Mouse (Mus musculus): ENCODE data around the gene Anapc15-ps.

Anapc15-ps gene

DNA sequence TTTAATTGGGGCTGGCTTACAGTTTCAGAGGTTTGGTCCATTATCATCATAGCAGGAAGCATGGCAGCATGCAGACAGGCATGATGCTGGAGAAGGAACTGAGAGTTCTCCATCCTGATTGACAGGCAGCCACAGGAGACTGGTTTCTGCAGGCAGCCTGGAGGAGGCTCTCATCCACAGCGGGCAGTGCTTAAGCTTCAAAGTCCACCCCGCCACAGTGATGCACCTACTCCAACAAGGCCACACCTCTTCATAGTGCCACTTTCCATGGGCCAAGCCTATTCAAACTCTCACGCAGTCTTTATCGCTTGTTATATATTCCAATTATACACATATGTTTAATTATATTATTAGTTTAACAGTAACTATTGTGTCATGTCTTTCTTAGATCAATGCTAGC lies 18.1 kb upstream of the Anapc15-ps start:
- in situ Hi-C loops (cut with MboI, MseI), result no loop called here

- in situ Hi-C loops (cut with MboI, MseI), result no loop called here
Measured at GRCm38 (mm10) chr10:95689833-95690232, 16.6 kb upstream of the Anapc15-ps start.

- in situ Hi-C loops (cut with MboI, MseI), result no loop called here
Measured at GRCm38 (mm10) chr10:95689058-95689457, 15.8 kb upstream of the Anapc15-ps start.

DNA sequence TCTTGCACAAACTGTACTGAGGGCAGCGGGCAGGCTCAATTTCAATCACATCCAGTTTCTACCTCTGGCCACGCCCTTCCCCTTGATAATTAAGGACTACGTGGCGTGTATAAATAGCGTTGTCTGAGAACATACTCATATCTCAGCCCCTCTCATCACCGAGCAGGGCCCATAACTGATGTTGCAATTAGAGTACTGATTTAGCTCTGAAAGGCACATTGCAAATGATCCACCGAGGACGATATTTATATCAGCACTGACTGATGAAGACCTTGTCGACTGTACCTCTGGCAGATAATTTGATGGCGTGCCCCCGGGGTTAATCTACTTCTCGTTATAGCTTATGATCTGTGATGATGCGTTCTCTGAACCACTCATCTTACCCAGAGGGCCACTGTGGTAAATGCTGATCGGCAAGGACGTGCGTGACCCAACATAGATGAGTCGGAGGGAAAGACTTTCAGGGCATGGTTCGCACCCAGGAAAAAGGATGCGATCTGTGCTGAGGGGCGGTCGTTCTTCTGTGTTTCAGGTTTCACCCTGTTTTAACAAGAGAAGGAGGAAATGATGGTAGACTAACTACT lies 14.4 kb upstream of the Anapc15-ps start:
- in situ Hi-C loops (cut with MboI, MseI), result no loop called here

GRCm38 (mm10) chr10:95686041-95686440 lies 12.8 kb upstream of the Anapc15-ps start:
- in situ Hi-C loops (cut with MboI, MseI), result no loop called here

DNA sequence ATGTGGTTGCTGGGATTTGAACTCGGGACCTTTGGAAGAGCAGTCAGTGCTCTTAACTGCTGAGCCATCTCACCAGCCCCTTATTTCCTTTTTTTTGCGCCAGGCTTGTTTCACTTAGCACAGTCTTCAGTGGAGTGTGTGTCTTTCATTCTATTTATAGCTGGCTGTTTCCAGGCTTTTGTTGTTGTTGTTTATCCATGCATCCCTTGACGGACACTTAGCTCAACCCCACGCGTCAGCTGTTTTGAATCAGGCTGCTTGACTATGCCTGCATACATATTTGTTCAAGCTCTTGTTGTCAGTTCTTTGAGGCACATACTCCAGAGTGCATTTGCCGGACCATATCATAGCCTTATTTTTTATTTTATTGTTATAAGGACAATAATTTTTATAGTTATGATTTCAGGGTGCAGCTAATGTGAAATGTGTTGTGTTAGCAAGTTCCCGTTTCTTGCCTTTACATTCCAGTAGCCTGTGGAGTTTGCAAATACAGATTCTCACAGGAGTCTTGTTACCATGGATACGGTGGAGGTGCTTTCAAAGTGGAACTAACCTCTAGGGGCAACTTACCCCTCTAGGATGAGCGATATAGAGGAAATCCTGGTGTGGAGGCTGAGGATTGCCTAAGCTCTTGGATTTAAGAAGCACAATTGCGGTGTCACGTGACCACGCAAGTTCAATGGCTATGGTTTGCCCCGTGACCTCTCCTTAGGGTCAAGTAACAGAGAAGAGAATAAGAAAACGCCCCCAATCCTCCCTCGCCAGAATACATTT lies 11.7 kb upstream of the Anapc15-ps start:
- in situ Hi-C loops (cut with MboI, MseI), result no loop called here

- in situ Hi-C loops (cut with MboI, MseI), result no loop called here
Measured at GRCm38 (mm10) chr10:95684250-95684649, 11.0 kb upstream of the Anapc15-ps start.

DNA sequence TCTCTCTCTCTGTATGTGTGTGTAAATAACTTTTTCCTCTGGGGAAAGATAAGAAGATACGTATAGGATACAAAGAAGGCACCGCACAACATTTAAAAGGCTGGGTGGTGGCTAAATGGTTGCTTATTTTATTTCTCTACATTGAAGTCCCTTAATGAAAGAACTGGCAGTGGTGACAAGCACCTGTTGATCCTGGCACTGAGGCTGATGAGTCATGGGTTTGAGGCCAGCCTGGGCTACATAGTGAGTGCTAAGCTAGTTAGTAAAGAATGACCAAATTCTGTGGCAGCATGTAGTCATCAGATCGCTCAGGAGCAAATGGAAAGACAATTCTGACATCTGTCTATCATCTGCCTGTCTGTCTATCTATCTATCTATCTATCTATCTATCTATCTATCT lies 10.5 kb upstream of the Anapc15-ps start:
- in situ Hi-C loops (cut with MboI, MseI), result no loop called here

- in situ Hi-C loops (cut with MboI, MseI), result no loop called here
Measured at GRCm38 (mm10) chr10:95682964-95683363, 9.7 kb upstream of the Anapc15-ps start.

GRCm38 (mm10) chr10:95682091-95682740 lies 9.0 kb upstream of the Anapc15-ps start:
- in situ Hi-C loops (cut with MboI, MseI), result no loop called here

DNA sequence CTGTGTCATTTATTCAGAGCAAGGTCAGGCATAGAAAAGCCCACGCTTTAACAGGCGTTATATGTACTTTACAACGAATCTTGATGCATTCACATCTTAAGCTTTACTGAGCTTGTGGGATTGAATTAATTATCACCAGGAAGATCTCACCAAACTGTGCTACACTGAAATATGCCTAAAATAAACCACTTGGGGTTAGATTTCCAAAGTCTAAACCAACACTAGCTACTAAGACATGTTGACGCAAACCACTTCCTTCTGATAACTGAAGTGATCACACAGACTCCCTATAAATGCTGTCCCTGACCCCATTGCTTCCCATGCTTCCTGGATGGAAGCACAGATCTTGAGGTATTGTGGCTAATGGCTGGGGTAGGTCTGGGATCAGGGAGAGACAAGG lies 8.2 kb upstream of the Anapc15-ps start:
- in situ Hi-C loops (cut with MboI, MseI), result no loop called here

GRCm38 (mm10) chr10:95681058-95681440 lies 7.8 kb upstream of the Anapc15-ps start:
- in situ Hi-C loops (cut with MboI, MseI), result no loop called here

DNA sequence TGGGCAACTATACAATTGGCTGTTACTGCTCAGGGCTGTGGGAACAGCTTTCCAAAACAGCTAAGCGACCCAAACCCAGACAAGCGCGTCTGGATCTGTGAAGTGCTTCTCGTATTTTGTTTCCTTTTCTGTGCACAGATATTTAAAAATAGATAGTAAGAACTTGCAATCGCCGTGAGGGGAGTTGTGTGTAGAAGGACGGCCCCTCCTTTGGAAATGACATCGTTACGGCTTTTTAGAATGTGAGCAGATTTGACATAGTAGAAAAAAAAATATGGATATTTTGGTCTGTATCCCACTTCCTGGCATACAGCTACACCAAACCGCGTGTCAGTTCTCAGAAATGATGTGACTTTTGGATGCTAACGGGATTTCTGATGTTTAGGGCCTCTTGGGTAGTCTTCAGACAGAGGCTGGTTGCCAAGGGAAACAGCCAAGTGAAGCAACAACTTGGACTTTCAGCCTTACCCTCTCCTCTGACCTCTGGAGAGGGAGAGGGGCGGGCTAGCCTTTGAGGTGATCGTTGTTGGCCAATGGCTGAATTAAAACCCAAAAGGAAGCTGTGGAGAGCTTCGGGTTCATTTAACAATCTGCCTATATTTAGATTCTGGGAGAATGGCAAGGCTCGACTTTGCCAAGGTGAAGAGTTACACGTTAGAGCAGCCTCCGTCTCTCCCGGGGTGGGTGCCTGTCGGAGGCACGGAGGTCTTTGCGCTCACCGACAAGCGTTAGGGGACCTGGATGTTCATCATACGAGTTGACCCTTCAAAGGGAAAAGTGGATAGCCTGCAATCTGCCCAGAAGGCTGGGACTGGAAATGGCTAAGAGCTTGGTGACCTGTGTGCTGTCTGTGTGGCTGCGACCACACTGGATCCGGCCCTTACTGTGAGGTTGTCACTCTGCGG lies 7.2 kb upstream of the Anapc15-ps start:
- in situ Hi-C loops (cut with MboI, MseI), result no loop called here

- in situ Hi-C loops (cut with MboI, MseI), result no loop called here
Measured at GRCm38 (mm10) chr10:95679131-95679530, 5.9 kb upstream of the Anapc15-ps start.

DNA sequence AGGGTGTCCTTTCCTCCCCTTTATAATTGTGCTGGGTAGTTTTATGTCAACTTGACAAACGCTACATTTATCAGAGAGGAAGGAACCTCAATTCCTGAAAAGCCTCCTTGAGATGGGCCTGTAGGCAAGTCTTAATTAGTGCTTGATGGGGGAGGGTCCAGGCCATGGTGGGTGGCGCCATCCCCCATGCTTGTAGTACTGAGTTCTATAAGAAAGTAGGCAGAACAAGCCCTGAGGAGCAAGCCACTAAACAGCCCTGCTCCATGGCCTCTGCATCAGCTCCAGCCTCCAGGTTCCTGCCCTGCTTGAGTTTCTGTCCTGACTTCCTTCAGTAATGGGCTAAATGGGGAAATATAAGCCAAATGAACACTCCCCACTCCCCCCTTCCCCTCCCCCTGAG lies 5.4 kb upstream of the Anapc15-ps start:
- in situ Hi-C loops (cut with MboI, MseI), result no loop called here

DNA sequence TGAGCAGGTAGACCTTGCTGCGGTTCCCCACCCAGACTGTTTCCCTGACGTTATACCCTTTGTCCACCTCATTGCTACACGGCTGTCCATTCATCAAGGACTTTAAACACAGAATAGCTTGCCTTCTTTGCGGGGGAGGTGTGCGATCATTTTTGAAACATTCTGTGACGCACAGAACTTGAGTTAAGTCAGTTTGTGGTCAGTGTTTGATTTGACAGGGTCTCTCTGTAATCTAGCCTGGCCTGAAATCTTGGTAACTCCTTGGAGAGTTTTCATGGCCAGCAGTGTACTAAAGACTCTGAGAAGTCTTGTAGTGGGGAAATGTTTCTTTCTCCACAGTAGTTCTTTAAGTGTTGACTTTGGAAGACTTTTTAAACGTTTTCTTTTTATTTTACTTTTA lies 5.0 kb upstream of the Anapc15-ps start:
- in situ Hi-C loops (cut with MboI, MseI), result no loop called here

DNA sequence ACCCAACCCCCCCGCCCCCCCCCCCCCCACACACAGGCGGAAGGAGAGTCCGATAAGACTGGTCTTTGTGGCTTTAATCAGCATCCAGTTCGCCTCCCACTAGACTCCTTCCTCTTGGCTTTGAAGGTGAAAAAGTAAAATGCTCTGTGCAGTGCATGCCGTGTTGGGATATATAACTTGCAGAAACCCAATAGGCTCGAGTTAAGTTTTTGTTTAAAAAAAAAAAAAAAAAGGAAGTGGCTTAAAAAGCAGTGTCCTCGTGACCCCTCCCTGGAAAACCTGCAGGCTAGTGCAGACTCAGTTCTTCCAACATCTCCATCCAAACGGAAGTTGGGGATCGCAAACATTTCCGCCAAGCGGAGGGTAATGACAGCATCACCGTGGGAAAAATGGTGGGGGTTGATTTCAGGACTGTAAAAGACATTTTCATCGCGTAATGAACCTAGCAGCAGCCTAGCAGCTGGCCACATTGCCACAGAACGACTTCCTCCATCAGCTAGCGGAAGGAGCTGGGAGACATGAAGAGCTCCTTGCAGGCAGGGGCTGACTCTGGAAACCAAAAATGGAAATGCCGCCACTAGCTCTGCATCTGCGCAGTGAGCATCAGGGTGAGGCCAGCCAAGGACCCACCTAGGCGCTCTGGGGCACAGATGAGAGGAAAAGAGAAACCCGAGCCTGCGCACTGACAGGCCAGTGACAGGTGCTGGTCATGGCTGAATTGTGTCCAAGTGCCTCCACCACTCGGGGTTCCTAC lies 4.3 kb upstream of the Anapc15-ps start:
- in situ Hi-C loops (cut with MboI, MseI), result no loop called here

GRCm38 (mm10) chr10:95676991-95677355 lies 3.7 kb upstream of the Anapc15-ps start:
- in situ Hi-C loops (cut with MboI, MseI), result no loop called here

GRCm38 (mm10) chr10:95676387-95676786 lies 3.1 kb upstream of the Anapc15-ps start:
- in situ Hi-C loops (cut with MboI, MseI), result no loop called here

GRCm38 (mm10) chr10:95670781-95671780 lies 2.2 kb downstream of the Anapc15-ps start:
- in situ Hi-C loops (cut with MboI, MseI), result no loop called here

Data from regulatory T cell (primary cell).